Mouse (Mus musculus) heart, adult 2 months (tissue): ENCODE results near the gene Stk32c.

ENCODE experiments used
- CTCF ChIP-seq: fragments of 200-600 bp; IDR thresholded peaks from 2 replicates; pipeline ENCODE4 v1.8.1; 2022; ENCODE audit warnings: antibody characterized with exemption, mild to moderate bottlenecking, moderate library complexity
- EP300 ChIP-seq: fragments of 200-500 bp; IDR thresholded peaks from 2 replicates; pipeline ENCODE4 v1.6.1; 2011; ENCODE audit warnings: low read depth, low read length, control low read depth; ENCODE audit not compliant: insufficient read depth
- POLR2A ChIP-seq: fragments of 200-500 bp; IDR thresholded peaks from 2 replicates; pipeline ENCODE4 v1.6.1; 2011; ENCODE audit warnings: mild to moderate bottlenecking, low read depth, low read length, control low read depth; ENCODE audit not compliant: insufficient read depth

GRCm38 (mm10) chr7:139074189-139074588 lies 138.9 kb downstream of the Stk32c start:
- TF ChIP-seq CTCF (no peak), EP300 (no peak), POLR2A (no peak)
